Mouse (Mus musculus): Measurements from ENCODE around the gene Asdurf. TPM values are rescaled to one million over a fixed set of nuclear protein-coding genes. Genes with fewer than 3 reads are reported as not detected.
A peak's percentile ranks its signal among the peaks of the same experiment; 100 is the strongest.
"Not testable (repeated sequence)": the region's sequence is repeated elsewhere in the genome, so short reads cannot be mapped to it uniquely, and the experiment has no call there.

Asdurf gene
- polyA plus RNA-seq (2016; fragmentation: Nextera tagmentation; extraction: Ambion mirVana), result not detected in 2 replicates

DNA sequence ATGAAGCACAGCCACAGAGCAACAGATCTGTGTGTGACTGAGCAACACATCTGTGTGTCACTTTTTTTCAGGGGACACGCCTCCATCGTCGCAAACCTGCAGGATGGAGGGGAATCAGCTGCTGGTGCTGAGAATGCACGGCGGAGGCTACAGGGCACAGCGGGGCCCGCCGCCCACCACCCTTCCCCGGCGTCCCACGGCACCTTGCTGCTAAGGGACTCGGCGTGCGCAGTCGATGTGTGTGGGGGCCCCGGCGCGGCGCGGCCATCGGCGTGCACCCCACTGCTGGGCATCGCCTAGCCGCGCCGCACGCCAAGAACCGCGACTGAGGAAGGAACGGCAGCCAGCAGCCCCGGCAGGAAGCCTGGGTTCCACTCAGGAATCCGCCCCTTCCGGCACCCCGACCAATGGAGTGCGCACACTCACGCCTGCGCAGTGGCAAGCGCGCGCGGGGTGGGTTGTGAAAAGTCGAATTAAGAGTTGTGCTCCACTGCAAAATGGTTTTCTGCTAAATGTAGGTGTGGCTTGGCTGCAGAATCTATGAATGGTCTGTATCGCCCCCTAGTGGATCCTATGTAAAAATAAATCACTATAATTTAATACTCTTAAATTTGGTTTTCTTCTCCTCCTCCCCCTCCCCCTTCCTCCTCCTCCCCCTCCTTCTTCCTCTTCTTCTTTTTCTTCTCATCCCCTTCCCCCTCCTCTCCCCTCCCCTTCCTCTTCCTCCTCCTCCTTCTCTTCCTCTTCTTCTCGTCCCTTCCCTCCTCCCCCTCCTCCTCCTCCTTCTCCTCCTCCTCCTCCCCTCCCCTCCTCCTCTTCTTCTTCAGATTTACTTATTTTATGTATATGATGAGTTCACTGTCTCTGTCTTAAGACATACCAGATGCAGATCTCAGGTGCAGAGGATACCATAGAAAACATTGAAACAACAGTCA is at the start of gene Asdurf, which contains the start of the genes Gm28551 and Asnsd1:
TSS of gene Asdurf (minus strand) at position 293 of the 935 bp plus-strand sequence.
TSS of gene Gm28551 (minus strand) at position 341 of the 935 bp plus-strand sequence.
TSS of gene Asnsd1 (minus strand) at position 426 of the 935 bp plus-strand sequence.
- peak within 1 kb of the TSS; percentile 96 for H3K4me3 ChIP-seq
- peak; percentile 98 for DNase-seq (ENCODE audit: low spot score)
- peaks cover 5% of the 10 kb centered on the region for H3K4me1 ChIP-seq
- peak within 1 kb of the TSS; percentile 96 for H3K27ac ChIP-seq
- no peaks in the 10 kb centered on the region for H3K27me3 ChIP-seq (ENCODE audit: insufficient read depth, poor library complexity, severe bottlenecking)
- under 1% methylated on average over 44 of the region's 44 CpGs for whole genome bisulfite sequencing
- no peaks in the 10 kb centered on the region for H3K9me3 ChIP-seq
- peaks cover 24% of the 10 kb centered on the region for H3K36me3 ChIP-seq

GRCm38 (mm10) chr1:53393936-53394760 is 41.7 kb upstream of the Asdurf start:
- Histone ChIP-seq H3K27ac (peak overlapping the region; percentile 59; the same call in 1 of the 2 replicates), H3K4me3 (peak overlapping the region; percentile 39)
- H3K36me3 ChIP-seq; H3K9me3 ChIP-seq; H3K4me1 ChIP-seq; H3K27me3 ChIP-seq (ENCODE audit: insufficient read depth, poor library complexity, severe bottlenecking); DNase-seq (ENCODE audit: low spot score): not testable (repeated sequence)
- 26% methylated on average over 21 of the region's 21 CpGs for WGBS

GRCm38 (mm10) chr1:53388762-53389161 is 36.3 kb upstream of the Asdurf start:
- Histone ChIP-seq H3K9me3 (peaks cover 4% of the 10 kb centered on the region), H3K4me1 (0 out of 2 replicates have a peak, but pooled peaks cover under 1% of the 10 kb centered on the region), H3K4me3 (no peak overlapping the region), H3K27me3 (ENCODE audit: insufficient read depth, poor library complexity, severe bottlenecking) (no peaks in the 10 kb centered on the region), H3K36me3 (no peaks in the 10 kb centered on the region), H3K27ac (no peak overlapping the region)
- no peak for DNase-seq (ENCODE audit: low spot score)
- 93% methylated on average over 14 of the region's 14 CpGs for WGBS

DNA sequence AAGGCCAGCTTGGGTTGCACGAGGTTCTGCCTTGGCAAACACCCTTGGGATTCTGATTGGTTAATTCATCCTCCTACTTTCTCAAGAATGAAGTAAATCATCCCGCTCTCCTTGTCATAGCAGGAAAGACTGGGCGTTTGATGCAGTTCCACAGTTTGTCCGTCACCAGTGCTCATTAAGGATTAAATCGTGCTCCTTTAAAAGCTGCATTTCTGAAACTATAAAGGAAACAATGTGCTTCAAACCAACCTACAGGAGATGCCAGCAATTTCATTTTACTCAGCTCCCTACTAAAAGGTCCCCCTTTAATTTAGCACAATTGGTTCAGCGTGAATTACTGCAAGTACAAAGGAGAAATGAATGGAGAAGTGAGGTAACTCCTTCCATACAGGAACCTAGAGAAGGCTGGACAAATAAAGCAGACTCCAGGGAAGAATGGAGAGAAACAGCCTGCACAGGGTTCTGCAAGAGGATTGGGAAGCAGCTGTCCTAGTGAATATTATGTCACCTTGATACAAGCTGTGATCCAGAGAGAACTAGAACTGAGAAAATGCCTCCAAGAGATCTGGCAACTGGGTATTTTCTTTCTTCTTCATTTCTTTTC is 31.8 kb upstream of the Asdurf start:
- DNase-seq (ENCODE audit: low spot score), result no peak
- no peaks in the 10 kb centered on the region for H3K4me1 ChIP-seq
- no peak overlapping the region for H3K4me3 ChIP-seq
- 81% methylated on average over 6 of the region's 6 CpGs for WGBS
- no peaks in the 10 kb centered on the region for H3K36me3 ChIP-seq
- H3K27me3 ChIP-seq (ENCODE audit: insufficient read depth, poor library complexity, severe bottlenecking), result no peaks in the 10 kb centered on the region
- H3K27ac ChIP-seq, result no peak overlapping the region
- H3K9me3 ChIP-seq, result peaks cover 4% of the 10 kb centered on the region

- no peak overlapping the region for H3K27ac ChIP-seq
- H3K27me3 ChIP-seq (ENCODE audit: insufficient read depth, poor library complexity, severe bottlenecking), result no peaks in the 10 kb centered on the region
- WGBS, result 84% methylated on average over 3 of the region's 3 CpGs
- H3K9me3 ChIP-seq, result no peaks in the 10 kb centered on the region
- H3K4me3 ChIP-seq, result no peak overlapping the region
- no peaks in the 10 kb centered on the region for H3K36me3 ChIP-seq
- H3K4me1 ChIP-seq, result no peaks in the 10 kb centered on the region
- DNase-seq (ENCODE audit: low spot score), result no peak
Measured at GRCm38 (mm10) chr1:53377731-53378130, 25.3 kb upstream of the Asdurf start.

DNA sequence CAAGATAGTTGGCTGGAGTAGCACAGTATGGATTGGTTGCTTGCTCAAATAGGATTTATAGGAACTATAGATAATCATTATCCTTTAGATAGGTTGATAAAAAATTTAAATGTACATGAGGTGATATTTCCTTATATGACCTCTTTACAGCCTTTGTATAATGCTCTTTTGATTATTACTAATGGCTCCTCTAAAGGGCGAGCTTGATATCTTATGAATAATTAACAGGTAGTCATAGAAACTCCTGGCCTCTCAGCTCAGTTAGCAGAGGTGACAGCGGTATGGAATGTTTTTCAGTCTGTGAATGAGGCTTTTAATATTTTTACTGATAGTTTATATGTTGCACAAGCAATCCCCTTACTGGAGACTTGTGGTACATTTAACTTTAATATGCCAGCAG is 23.5 kb upstream of the Asdurf start:
- not testable (repeated sequence) for H3K9me3 ChIP-seq; DNase-seq (ENCODE audit: low spot score); H3K4me1 ChIP-seq; H3K27me3 ChIP-seq (ENCODE audit: insufficient read depth, poor library complexity, severe bottlenecking); H3K27ac ChIP-seq; H3K36me3 ChIP-seq; H3K4me3 ChIP-seq
- 90% methylated on average over 2 of the region's 2 CpGs for WGBS

- no peaks in the 10 kb centered on the region for H3K9me3 ChIP-seq
- no peak overlapping the region for H3K4me3 ChIP-seq
- no peaks in the 10 kb centered on the region for H3K27me3 ChIP-seq (ENCODE audit: insufficient read depth, poor library complexity, severe bottlenecking)
- no peaks in the 10 kb centered on the region for H3K4me1 ChIP-seq
- no peak for DNase-seq (ENCODE audit: low spot score)
- no peak overlapping the region for H3K27ac ChIP-seq
- no peaks in the 10 kb centered on the region for H3K36me3 ChIP-seq
Measured at GRCm38 (mm10) chr1:53358988-53359387, 6.6 kb upstream of the Asdurf start.

DNA sequence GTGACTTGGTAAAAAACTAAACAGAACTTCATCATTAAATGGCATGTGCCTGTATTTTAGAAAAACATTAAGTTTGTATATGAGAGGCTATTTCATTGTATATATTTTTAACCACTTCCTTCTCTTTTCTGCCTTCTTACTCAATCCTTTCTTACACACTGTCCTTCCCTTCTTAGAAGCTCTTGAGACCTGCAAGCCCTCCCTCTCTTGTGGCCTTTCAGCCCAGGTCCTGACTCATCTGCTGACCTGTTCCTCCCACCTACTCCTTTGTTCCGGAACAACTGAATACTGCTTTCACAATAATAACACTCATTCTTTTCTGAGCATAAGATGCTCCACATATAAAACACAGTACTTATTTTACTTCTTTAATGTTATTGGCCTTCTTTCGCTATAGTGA is 11.3 kb downstream of the Asdurf start:
- H3K4me3 ChIP-seq, result no peak overlapping the region
- DNase-seq (ENCODE audit: low spot score), result no peak
- 0 out of 2 replicates have a peak, but pooled peaks cover 6% of the 10 kb centered on the region for H3K9me3 ChIP-seq
- 93% methylated on average over 2 of the region's 2 CpGs for whole genome bisulfite sequencing
- H3K27ac ChIP-seq, result no peak overlapping the region
- no peaks in the 10 kb centered on the region for H3K4me1 ChIP-seq
- no peaks in the 10 kb centered on the region for H3K27me3 ChIP-seq (ENCODE audit: insufficient read depth, poor library complexity, severe bottlenecking)
- H3K36me3 ChIP-seq, result peaks cover 56% of the 10 kb centered on the region

- not testable (repeated sequence) for H3K27me3 ChIP-seq (ENCODE audit: insufficient read depth, poor library complexity, severe bottlenecking); H3K4me1 ChIP-seq; H3K9me3 ChIP-seq; DNase-seq (ENCODE audit: low spot score); H3K27ac ChIP-seq; H3K4me3 ChIP-seq
- peaks cover 22% of the 10 kb centered on the region for H3K36me3 ChIP-seq
- 56% methylated on average over 2 of the region's 2 CpGs for WGBS
Measured at GRCm38 (mm10) chr1:53337403-53337802, 15.0 kb downstream of the Asdurf start.

DNA sequence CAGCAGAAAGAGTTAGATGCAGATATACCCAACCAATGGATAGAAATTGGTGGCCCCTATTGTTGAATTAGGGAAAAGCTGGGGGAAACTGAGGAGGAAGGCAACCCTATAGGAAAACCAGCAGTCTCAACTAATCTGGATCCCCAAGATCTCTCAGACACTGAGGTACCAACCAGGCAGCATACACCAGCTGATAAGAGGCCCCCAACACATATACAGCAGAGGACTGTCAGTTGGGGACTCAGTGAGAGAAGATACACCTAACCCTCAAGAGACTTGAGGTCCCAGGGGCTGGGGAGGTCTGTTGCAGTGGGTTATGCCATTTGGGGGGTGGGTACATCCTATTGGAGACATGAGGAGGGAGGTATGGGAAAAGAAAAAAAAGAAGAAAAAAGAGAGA is 17.0 kb downstream of the Asdurf start:
- H3K36me3 ChIP-seq, result peaks cover 4% of the 10 kb centered on the region
- H3K27ac ChIP-seq, result no peak overlapping the region
- no peak for DNase-seq (ENCODE audit: low spot score)
- H3K4me1 ChIP-seq, result no peaks in the 10 kb centered on the region
- H3K4me3 ChIP-seq, result no peak overlapping the region
- 0 out of 2 replicates have a peak, but pooled peaks cover 4% of the 10 kb centered on the region for H3K9me3 ChIP-seq
- no peaks in the 10 kb centered on the region for H3K27me3 ChIP-seq (ENCODE audit: insufficient read depth, poor library complexity, severe bottlenecking)

DNA sequence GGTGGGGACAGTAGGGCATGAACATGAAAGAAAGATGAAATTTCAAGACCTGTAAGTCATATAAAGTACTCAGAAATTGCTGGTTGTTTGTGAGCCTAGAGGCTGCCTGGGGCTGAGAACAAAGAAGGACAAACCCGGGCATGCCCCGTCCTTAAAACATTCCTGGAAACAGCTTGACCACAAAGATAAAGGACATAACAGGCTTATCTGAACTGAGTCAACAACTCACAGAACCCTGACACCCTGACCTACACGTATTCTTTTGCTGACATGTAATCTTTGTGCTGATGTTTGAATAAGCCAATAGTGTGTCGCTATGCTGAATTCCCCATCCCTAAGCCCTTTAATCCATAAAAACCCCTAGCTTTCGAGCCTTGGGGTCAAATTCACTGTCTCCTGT is 18.9 kb downstream of the Asdurf start:
- 48% methylated on average over 5 of the region's 5 CpGs for WGBS
- not testable (repeated sequence) for H3K4me3 ChIP-seq; H3K4me1 ChIP-seq; H3K36me3 ChIP-seq; H3K27ac ChIP-seq; H3K9me3 ChIP-seq; H3K27me3 ChIP-seq (ENCODE audit: insufficient read depth, poor library complexity, severe bottlenecking); DNase-seq (ENCODE audit: low spot score)

DNA sequence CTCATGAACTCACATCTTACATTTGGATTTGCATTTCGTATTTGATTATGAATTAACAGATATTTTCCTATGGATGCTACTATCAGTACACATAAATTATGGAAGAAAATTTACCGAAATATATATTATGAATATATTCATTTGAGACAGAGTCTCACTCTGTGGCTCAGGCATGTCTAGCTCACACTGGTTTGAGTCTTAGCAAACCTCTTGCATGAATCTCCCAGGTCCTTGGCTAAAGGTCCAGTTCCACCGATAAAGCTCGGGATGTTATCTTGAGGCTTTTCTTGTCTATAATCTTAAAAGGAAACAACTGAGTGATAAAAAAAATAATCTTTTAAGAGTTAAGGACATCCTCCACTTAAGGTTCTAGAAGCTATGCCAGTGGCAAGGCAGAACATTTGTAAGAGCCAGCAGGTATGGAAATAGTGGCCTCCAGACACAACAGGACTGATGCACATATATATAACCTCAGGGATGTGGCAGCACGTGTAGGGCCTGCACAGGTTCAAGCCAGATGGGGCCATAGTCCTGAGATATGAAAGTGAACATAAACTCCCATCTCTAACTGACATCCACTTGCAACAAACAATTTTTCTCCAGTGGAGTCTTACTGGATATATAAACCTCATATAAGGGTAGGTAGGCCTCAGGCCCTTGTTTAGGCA is 27.5 kb downstream of the Asdurf start:
- Histone ChIP-seq H3K36me3 (peaks cover 21% of the 10 kb centered on the region), H3K9me3 (no peaks in the 10 kb centered on the region), H3K27ac (no peak overlapping the region), H3K4me3 (no peak overlapping the region), H3K4me1 (no peaks in the 10 kb centered on the region), H3K27me3 (ENCODE audit: insufficient read depth, poor library complexity, severe bottlenecking) (no peaks in the 10 kb centered on the region)
- 78% methylated on average over 5 of the region's 5 CpGs for WGBS
- no peak for DNase-seq (ENCODE audit: low spot score)

All from heart, embryonic 10.5 days (tissue).